Mouse (Mus musculus) right cerebral cortex, postnatal 36 days (tissue): ENCODE measurements around the gene Gse1.

Experiments
- DNase-seq, 2 experiments: peaks; one replicate each; pipeline ENCODE4 v3.0.0; 2022; ENCODE audit warnings: low spot score in 2 of 2, mixed read lengths in 1 of 2

Gse1 gene

DNA sequence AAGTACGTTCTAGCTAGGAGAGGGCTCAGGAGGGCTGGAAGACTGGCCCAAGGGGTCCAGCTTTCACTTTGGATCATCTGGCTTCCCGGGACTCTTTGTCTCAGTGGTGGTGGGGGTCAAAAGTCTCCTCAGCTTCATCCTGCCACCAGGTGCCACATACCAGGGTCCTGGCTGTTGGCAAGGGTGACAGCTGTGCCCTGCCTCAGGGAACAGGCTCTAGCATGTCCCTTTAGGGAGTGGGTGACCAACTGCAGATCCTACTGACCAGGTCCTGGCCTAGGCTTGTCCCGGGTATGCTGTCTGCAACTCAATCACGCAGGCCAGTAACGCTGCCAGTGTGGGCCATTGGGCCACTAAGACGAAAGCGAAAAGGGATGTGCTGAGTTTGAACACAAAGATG lies 15.7 kb upstream of the Gse1 start:
- no peak for DNase-seq

DNA sequence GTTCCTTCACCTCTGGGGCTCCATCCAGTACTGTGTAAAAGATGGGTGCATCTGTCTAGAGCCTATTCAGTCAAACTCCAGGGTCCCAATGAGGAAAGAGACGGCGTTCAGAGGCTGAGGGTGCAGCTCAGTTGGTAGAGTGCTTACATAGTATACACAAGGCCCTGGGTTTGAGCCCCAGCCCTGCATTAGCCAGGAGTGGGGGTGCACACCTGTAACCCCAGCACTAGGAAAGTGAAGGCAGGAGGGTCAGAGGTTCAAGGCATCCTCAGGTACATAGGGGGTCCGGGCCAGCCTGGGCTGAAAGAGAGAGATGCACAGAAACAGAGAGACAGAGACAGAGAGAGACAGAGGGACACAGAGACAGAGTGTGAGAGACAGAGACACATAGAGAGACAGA lies 15.0 kb upstream of the Gse1 start:
- no peak for DNase-seq

GRCm38 (mm10) chr8:120213939-120214338 lies 14.3 kb upstream of the Gse1 start:
- no peak for DNase-seq

DNA sequence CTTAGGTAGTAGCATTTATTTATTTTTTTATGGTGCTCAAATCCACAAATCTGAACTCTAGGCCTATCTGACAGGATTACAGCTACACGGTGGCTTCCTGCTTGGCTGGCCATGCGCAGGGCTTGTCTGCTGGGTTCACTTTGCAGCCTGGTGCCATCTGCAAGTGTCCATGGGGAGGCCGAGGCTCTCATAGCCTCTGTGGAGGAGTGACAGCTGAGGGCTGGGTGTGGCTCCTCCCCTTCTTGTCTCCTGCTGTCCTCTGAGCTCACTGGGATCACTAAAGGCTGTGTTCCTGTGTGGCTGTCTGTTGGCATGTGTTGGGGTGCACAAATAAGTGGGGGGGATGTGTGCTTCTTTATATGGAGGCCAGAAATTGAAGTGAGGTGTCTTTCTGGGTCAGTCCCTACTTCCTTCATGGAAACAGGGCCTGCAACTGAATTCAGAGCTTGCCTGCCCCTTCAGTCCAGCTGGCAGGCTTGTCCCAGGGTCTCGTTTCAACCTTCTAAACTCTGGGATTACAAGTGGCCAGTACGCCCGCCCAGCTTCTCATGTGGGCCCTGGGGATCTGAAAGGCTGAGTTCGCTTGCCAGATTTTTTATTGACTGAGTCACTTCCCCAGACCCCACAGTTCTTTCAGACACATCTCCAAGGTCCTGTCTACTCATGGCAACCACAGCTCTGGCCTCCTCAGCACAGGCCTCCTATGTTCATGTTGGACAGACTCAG lies 12.7 kb upstream of the Gse1 start:
- DNase-seq = no peak

- DNase-seq = no peak
Observed at GRCm38 (mm10) chr8:120216855-120217830, 11.1 kb upstream of the Gse1 start.

GRCm38 (mm10) chr8:120222548-120222947 lies 5.7 kb upstream of the Gse1 start:
- DNase-seq = no peak

GRCm38 (mm10) chr8:120224521-120225420 lies 3.5 kb upstream of the Gse1 start:
- no peak for DNase-seq

DNA sequence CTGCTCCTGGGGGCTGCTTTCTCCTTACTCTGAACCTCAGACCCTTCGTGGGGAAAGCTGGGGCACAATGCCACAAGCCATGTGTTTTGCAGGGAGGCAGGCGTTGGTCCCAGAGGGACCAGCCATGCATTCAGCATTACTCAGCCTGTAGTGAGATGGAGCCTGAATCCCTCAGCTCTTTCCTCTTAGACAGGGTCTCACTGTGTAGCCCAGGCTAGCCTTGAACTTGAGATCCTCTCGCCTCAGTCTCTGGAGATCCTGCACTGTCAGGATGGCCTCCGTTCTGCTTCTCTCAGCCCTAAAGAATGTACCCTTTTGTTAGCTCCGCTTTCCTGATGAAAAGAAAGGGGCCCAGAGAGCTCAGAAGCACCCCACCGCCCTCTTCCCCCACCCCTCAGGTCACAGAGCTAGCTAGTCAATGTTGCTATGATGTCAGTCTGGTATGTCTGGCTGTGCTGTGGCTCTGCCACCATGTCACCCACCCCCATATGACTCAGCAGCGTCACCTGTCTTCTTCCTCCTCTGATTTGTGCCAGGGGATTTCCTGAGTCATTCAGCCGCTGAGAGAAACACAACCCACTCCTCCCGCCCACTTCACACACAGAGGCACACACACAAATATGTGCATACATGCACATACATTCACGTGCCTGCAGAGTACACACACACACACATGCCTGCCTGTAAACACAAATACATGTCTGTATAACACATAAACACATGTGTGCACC lies 2.7 kb upstream of the Gse1 start:
- DNase-seq = peak; percentile 81 to 85

- no peak for DNase-seq
Observed at GRCm38 (mm10) chr8:120226700-120227577, 1.3 kb upstream of the Gse1 start.

DNA sequence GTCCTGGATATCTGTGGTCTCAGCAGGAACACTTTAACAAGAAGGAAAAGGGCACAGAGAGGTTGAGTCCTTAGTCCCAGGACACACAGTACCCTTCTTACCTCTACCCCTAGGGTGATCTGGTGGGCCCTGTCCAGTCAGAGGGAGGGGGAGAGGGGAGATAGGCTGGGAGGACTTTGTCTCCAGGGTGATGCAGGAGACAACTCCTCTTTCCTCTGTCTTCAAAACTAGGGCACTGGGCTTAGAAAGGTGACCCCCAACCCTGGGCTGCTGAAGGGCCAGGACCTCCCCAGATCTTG lies 729 bp upstream of the Gse1 start:
- DNase-seq = no peak

GRCm38 (mm10) chr8:120228781-120229573 lies 721 bp downstream of the Gse1 start:
- peak; percentile 45 to 46 for DNase-seq

DNA sequence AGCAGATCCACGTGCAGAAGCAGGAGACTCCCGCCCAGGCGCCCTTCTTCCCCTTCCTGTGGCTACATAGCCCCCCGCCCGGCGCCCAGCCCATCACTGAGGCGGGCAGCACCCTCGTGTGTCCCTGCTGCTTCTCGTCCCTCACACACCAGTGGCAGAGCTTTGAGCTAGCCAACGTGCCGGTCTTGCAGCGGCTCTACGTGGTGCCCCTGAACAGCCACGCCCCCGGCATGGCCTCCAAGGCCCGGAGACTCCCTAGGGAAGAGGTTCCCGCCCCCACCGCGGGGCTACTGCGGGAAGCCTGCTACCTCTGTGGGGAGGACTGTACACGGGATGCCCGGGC lies 1.3 kb downstream of the Gse1 start:
- DNase-seq = no peak

- no peak for DNase-seq
Observed at GRCm38 (mm10) chr8:120230081-120230480, 1.8 kb downstream of the Gse1 start.

- no peak for DNase-seq
Observed at GRCm38 (mm10) chr8:120230715-120231614, 2.7 kb downstream of the Gse1 start.

- no peak for DNase-seq
Observed at GRCm38 (mm10) chr8:120231870-120232269, 3.6 kb downstream of the Gse1 start.

GRCm38 (mm10) chr8:120232398-120232797 lies 4.1 kb downstream of the Gse1 start:
- no peak for DNase-seq

DNA sequence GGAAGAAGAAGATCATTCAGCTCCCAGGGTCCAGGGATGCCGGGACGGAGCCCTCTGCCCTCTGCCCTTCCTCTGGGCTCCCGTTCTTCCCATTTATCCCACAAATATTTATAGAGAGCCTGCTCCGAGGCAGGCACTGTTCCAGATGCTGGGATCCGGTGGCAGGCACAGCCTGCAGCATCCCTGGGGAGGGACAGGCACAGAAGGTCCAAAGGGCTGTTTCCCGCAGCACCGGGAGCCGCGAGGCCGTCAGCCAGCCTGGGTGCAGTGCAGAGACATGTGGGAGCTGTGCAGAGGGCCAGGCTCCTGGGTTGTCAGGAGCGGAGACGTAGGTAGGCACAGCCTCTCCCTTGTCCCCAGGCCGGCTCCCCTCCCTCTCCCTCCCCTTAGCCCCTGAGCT lies 4.7 kb downstream of the Gse1 start:
- DNase-seq = no peak

DNA sequence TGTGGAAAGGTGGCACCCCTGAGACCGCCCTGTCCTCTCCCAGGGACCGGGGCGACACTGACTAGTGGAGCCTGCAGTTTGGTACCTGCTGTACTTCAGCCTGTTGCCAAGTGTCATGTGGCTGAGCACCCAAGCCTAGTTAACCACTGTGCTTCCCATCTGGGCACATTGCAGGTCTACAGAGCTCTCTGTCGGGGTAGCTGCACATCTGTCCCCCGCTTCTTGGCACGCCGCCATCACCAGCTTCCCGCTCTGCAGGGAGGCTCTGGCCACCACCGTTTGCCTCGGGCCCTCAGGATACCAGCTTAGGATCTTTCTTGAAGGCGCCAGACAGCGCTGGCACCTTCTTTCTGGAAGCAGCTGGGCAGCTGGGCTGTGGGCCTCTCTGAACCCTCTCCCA lies 6.2 kb downstream of the Gse1 start:
- no peak for DNase-seq

- DNase-seq = no peak
Observed at GRCm38 (mm10) chr8:120234866-120235265, 6.6 kb downstream of the Gse1 start.
